Mouse (Mus musculus): ENCODE measurements around the gene Cfl1.
A peak's percentile ranks its signal among the peaks of the same experiment; 100 is the strongest.
"Not testable (repeated sequence)": the region's sequence is repeated elsewhere in the genome, so short reads cannot be mapped to it uniquely, and the experiment has no call there.

Cfl1 gene

DNA sequence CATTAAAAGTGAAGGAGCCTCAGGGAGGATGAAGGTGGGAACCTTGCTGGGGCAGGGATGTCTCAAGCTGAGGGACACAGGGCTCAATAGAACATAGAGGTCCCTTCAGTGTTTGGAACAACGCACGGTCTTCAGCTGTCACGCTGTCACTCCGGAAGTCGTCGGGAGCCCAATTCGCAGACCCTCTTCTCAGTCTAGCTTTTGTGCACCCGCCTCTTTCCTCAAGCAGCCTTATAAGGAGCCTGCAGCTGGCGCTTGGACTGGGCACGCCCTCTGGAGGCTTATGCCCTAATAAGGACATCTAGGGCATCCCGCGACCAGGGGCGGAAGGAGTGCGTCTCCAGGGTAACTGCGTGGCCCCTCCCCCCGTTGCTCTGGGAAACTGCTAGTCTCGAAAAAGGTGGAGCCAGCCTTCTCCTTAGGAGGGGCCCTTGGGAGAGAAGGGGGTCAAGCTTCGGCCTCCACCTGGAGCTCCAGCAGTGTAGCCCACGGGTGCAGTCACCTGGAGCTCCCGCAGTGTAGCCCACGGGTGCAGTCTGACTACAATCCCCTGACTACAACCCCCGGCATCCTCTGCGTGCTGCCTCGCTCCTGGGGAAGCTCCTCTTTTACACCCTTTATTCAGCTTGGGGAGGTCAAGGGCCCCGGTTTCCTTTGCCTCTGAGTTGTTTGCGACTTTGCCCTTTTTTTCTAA, 1.2 kb upstream of the Cfl1 start:
- ATAC-seq (ENCODE audit: low TSS enrichment) = peak; percentile 56

DNA sequence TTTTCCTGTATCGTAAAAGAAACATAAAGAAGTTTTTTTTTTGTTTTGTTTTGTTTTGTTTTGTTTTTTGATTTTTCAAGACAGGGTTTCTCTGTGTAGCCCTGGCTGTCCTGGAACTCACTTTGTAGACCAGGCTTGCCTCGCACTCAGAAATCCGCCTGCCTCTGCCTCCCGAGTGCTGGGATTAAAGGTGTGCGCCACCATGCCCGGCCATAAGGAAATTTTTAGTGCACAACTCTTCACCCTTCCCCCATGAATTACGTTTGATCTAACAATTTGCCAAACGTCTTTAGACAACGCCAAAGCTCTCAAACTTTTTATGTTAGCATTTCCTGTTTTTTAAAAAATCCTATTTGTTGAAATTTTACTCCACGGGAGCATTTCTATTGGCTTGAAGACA, 534 bp upstream of the Cfl1 start:
- not testable (repeated sequence) for ATAC-seq (ENCODE audit: low TSS enrichment)

DNA sequence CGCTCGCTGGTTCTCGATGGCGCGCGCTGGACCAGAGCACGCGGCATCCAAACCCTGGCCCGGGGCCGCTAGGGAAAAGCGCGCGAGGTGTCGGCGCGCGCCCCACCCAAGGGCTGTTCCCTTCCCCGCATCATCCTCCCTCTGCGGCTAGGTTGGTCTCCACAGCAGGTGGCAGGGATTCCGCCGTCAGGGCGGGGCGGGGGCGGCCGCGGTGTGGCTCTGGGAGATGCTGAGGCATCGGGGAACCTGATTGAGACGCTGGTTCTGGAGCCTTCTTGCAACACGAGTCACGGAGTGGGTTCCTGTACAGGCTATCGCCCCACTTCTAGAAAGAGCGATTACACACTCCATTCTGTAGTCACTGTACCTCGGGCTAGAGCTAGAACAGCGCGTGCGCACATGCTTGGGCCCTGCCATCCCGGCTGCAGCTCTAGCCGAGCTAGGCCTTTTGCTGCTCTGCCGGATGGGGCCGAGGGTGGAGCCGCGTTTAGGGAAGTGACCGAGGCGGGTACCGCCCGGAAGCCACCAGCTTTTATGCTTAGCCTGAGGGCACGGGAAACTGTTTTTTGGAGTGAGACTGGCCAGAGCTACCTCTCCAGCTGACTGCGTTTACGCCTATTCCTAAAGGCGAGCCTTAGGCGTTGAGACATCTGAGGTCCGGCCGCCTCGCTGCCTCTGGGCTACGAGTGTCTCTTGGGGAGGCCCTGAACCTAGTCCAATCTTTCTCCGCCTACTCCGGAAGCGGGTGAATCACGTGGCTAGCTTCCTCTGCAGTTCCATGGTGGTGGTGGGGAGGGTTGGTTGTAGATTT, 848 bp downstream of the Cfl1 start:
- peak; percentile 13; the same call in 1 of the 2 replicates for ATAC-seq (ENCODE audit: low TSS enrichment)

GRCm38 (mm10) chr19:5492641-5493040, 2.4 kb downstream of the Cfl1 start:
- no peak for ATAC-seq (ENCODE audit: low TSS enrichment)

DNA sequence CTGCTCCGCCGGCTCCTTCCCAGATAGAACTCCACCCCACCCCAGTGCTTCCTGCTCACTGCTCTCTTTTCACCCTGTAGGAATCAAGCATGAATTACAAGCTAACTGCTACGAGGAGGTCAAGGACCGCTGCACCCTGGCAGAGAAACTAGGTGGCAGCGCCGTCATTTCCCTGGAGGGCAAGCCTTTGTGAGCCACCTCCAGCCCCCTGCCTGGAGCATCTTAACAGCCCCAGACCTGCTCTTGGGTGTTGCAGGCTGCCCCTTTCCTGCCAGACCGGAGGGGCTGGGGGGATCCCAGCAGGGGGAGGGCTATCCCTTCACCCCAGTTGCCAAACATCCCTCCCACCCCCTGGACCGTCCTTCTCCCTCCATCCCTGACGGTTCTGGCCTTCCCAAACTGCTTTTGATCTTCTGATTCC, 3.1 kb downstream of the Cfl1 start:
- not testable (repeated sequence) for ATAC-seq (ENCODE audit: low TSS enrichment)

DNA sequence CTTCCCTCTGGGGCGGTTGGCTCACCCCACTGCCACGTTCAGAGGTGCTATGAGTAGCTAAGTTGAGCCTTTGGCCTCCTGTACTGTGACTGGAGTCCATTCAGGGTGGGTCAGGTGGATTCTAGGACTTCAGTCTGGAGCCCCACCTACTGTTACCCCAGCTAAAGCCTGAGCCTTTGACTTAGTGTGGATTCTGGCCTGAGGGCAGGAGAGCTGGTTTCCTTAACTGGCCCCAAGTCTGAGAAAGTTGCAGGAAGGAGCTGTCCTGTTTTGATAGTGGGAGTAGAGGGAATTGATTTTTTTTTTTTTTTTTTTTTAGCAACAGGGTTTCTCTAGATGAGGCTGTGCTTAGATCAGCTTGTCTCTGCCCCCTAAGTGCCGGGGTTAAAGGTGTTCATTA, 4.1 kb downstream of the Cfl1 start:
- no peak for ATAC-seq (ENCODE audit: low TSS enrichment)

GRCm38 (mm10) chr19:5495353-5496051, 5.2 kb downstream of the Cfl1 start:
- ATAC-seq (ENCODE audit: low TSS enrichment) = no peak

- ATAC-seq (ENCODE audit: low TSS enrichment) = no peak
These were observed 5.8 kb downstream of the Cfl1 start for GRCm38 (mm10) chr19:5496052-5496370.

- no peak for ATAC-seq (ENCODE audit: low TSS enrichment)
These were observed 10.1 kb downstream of the Cfl1 start for GRCm38 (mm10) chr19:5500330-5500875.

DNA sequence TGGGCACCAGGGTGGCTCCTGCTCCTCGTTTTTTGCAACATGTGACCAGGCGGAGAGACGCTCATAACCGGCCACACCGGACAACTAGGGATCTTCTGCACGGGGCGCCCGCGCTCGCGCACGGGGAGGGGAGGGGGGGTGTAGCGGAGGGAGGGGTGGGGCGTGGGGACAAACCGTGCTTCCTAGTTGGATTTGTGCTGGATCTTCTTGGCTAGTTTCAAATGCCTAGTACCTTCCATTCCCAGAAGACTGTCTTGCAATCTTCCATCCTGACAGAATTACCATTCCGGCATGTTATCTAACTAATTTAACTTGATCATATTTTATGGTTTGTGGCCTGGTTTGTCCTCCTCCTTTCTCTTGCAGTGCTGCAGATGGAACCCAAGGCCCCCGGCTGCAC, 13.4 kb downstream of the Cfl1 start, which contains the start of gene 1700020D05Rik:
TSS of gene 1700020D05Rik (minus strand) at position 101 of the 400 bp plus-strand sequence.
- ATAC-seq (ENCODE audit: low TSS enrichment) = no peak

- ATAC-seq (ENCODE audit: low TSS enrichment) = peak; percentile 99
These were observed 20.1 kb downstream of the Cfl1 start, which contains the start of gene Snx32 for GRCm38 (mm10) chr19:5510031-5511026. Gene Snx32, minus strand, starts transcription at chr19:5510538.

DNA sequence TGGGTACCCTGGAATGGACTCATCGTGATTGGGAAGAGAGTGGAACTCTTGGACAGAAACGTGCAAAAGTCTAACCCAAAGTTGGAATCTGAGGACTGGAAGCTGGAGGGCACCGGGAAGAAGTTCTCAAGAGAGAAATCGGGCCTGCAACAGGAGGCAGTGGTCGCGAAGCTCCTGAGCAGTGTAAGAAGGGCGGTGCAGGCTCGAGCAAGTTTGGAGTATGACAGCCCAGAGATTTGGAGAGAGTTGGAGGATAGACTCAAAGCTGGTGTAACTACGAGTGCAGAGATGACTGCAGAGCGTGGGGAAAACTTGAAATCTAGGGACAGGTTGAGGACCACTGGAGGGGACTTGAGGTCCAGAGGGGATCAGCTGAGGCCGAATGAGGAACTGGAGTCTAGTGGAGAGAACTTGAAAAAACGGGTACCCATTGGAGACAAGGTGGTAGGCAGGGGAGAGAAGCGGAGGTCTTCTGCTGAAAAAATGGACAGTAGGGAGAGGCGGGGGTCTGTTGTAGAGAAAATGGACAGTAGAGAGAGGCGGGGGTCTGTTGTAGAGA, 20.9 kb downstream of the Cfl1 start:
- no peak for ATAC-seq (ENCODE audit: low TSS enrichment)

DNA sequence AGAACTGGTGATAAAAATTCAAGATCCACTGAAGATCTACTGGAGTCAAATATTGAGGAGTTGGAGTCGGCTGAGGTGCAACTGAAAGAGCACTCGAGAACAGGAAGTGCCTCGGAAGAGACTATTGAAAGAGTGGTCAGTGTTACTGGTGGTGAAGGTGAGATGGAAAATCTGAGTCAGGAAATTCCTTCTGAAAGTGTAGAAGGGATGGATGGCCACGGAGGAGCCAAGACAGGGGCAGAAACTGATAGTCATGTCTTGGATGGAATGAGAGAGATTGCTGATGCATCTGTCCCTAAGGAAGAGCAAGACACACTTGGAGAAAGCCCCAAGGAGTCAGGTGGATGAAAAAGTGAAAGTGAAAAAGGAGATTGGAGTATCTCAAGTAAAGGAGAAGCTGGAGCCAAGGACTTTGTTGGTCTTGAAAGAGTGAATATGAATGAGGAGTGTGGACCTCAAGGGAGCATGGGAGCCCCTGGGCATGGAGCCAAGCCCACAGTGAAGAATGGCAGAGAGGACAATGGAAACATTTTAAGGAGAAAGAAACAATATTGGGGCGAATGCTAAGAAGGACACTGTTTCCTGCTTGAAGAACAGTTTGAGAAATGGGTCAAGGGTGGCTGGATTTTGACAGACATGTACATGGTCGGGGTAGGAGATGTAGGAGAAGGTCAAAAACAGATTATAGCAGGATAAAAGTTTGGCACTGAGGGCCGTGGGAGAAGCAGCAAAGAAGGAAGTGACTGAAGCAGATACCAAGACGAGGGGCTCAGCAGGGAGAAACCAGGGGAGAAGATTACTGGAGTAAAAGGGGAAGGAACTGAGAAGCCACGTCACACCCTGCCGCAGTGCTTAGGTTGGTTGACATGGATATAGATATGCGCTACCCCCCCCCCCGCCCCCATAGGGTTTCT, 22.1 kb downstream of the Cfl1 start:
- no peak for ATAC-seq (ENCODE audit: low TSS enrichment)

DNA sequence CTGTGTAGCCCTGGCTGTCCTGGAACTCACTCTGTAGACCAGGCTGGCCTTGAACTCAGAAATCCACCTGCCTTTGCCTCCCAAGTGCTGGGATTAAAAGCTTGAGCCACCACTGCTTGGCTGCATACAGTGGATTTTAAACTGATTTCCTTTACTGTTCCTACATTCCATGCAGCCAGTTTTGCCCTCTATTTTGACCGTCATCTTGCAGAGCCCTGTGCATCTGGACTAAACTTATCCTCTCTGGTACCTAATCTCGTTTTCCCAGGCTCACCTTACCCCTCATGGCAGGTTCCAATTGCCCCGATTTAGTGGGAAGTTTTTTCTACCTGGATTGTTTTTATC, 22.7 kb downstream of the Cfl1 start:
- ATAC-seq (ENCODE audit: low TSS enrichment) = no peak

DNA sequence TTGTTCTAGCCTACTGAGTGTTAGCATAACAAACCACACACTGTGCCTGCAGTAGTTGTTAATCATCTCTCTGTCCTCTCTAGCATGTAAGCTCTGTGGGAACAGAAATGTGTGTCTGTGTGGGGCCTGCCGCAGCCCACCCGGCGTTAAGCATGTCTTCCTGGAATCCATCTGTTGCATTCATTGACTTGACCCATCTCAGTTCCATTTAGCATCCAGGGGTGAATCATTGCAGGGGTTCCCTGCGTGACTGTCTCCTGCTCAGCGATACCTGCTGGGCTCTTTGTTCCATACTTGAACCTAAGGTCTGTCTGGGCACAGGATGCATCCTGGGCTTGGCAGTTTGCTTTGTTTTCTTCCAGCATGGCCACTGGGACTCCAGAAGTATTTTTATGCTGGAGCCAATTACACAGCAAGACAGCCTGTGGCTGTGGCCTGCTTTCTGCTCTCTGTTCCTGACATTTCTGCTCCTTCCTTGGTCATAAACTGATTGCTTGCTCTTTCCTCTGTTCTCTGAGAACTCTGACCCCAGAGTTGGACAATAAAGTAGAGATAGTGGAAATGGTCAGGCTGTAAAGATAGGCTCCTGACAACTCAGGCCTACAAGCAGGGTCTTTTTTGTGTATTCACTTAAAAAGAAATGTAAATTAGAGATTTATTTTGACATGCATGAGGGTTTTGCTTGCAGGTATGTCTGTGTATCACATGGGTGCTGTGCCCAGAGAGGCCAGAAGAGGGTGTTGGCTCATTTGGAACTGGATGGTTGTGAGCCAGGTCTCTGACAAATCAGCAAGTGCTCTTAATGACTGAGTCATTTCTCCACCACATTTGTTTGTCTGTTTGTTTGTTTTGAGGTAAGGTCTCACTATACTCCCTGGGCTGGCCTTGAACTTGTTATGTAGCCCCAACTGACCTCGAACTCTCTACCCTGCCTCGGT, 25.9 kb downstream of the Cfl1 start:
- ATAC-seq (ENCODE audit: low TSS enrichment) = no peak

- ATAC-seq (ENCODE audit: low TSS enrichment) = no peak; the same call in 1 of the 2 replicates
These were observed 26.8 kb downstream of the Cfl1 start for GRCm38 (mm10) chr19:5516906-5517505.

- no peak for ATAC-seq (ENCODE audit: low TSS enrichment)
These were observed 28.5 kb downstream of the Cfl1 start for GRCm38 (mm10) chr19:5518721-5519120.

DNA sequence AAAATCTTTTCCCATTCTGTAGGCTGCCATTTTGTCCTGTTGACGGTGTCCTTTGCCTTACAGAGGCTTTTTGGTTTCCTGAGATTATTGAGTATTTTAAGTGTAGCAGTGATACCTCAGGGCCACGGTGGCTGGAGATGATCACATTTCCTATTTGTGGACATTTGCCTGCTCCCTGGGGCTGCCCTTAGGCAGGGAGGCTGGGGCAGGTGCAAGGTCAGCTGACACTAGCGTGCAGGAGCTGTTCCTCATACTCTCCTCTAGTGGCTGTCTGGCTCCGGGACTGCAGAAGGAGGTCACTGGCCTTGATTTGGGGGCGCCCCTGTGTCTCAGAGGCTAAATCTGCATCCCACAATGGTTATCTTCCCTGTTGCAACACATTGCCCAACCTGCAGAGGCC, 34.9 kb downstream of the Cfl1 start:
- no peak for ATAC-seq (ENCODE audit: low TSS enrichment)

Measured in frontal cortex, adult (tissue).